Mouse (Mus musculus) ES-E14 (cell line): ENCODE measurements around the gene Myl3.

ENCODE experiments used
- CHD2 ChIP-seq: IDR thresholded peaks from 2 replicates; pipeline ENCODE4 v1.6.1; 2014; ENCODE audit warnings: mild to moderate bottlenecking, low read depth, low read length, inconsistent platforms
- ZC3H11A ChIP-seq: IDR thresholded peaks from 2 replicates; pipeline ENCODE4 v1.6.1; 2012; ENCODE audit warnings: low read depth, mild to moderate bottlenecking, inconsistent platforms, low read length, borderline replicate concordance

- TF ChIP-seq CHD2 (no peak), ZC3H11A (no peak)
These were observed 16.9 kb downstream of the Myl3 start for GRCm38 (mm10) chr9:110758605-110759004.
